Mouse (Mus musculus) frontal cortex, postnatal 14 days (tissue): ENCODE results near the gene Fcgr1.
"Not testable (repeated sequence)": the region's sequence is repeated elsewhere in the genome, so short reads cannot be mapped to it uniquely, and the experiment has no call there.

Experiments
- DNase-seq, 2 experiments: peaks; one replicate each; pipeline ENCODE4 v3.0.0; 2022; ENCODE audit warnings: low spot score in 2 of 2

Fcgr1 gene

GRCm38 (mm10) chr3:96293787-96294186 is at the start of gene Fcgr1:
Gene Fcgr1 (minus strand): TSS chr3:96293969.
- no peak for DNase-seq

DNA sequence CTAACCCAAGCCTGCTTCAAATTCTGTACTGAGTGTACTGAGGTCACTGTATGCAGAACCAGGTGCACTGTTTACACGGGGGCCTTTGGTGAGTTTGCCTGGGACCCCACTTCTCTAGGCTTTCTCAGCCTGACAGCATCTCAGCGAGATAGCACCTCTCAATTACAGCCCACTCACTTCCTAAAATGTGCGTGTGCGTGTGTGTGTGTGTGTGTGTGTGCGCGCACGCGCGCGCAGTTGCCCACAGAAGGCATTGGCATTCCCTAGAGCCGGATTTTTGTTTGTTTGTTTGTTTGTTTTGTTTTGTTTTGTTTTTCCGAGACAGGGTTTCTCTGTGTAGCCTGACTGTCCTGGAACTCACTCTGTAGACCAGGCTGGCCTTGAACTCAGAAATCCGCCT is 48.9 kb upstream of the Fcgr1 start:
- not testable (repeated sequence) for DNase-seq

DNA sequence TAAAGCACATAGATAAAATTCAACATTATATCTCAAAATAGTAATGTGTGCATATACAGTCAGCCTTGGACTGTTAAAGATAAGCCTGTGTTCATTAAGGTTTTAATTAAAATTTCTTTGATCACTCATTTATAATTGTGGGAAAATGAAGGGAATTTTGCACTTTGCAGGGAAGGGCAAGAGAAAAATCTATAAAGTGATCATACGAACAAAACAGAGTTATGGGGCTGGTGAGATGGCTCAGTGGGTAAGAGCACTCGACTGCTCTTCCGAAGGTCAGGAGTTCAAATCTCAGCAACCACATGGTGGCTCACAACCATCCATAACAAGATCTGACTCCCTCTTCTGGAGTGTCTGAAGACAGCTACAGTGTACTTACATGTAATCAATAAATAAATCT is 48.3 kb upstream of the Fcgr1 start:
- not testable (repeated sequence) for DNase-seq

DNA sequence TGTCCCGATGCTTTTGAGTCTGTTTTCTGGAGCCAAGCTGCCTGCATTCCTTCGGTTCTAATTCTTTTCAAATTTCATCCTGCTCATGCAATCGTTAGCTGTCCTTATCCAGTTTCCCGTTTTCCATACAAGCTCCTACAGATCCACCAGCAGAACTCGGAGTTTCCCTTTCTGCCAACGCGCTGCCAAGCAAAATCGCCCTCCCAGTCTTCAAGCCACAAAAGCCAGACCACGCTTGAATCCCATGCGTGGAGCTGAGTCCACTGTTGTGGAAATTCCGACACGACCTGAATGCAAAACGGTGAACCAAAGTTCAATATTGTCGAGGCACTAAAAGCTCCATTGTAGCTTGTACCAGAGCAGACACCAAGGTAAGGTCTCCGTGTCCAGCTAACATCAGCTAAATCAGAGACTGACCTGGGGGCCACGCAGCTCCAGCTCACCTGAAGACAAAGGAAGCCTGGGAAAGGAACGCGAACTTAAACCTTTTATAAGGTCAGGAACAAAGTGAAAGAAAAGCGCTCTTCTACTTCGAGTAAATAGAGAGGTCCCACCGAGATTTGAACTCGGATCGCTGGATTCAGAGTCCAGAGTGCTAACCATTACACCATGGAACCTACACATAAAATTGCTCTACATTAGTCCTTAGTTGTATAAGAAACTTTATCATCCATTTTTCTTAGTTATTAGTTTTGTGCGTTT is 47.0 kb upstream of the Fcgr1 start:
- no peak for DNase-seq

DNA sequence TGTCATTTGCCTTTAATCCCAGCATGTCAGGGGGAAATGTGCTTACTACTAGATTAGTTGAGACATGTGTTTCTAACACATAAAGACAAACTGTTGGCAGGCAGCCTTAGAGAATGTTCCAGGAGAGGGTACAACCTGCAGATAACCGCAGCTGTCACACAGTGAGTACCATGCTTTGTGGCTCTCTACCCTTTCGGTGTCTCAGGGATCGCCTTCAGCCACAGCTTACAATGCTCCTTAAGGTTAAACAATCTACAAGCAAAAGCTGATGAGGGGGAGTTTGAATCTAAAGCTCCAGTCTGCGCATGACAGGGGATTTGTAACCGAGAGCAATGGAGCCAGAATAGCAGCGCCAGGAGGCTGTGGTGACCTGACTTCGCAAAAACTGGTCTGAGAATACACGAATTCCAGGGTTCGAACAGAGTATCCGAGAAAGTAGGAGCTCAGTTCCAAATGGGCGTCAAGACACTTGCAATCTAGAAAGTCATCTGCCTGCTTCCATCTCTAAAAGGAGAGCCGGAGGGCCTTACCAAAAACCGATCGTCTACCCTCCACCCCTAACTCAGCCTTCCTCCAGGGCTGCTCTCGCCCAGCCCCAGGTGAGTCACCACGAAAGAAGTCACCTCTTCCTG is 45.2 kb upstream of the Fcgr1 start:
- DNase-seq: no peak

DNA sequence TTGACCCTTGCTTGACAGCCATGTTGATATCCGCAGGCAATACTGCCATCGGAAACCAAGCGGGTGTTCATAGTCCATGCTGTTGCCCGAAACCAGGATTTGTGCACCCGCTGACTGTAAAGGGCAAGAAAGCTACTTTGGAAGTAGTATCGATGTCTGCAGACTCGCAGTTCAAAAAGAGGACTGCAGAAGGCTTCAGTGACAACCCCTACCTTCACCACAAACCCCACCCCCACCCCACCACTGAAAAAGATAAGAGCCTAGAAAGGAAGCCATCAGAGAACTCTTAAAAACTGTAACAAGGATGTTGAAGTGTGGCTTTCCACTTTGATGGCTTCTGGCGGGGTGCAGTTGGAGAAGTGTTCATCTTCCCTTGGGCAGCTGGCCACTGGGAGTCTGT is 44.3 kb upstream of the Fcgr1 start:
- DNase-seq: no peak

- DNase-seq: no peak
Measured at GRCm38 (mm10) chr3:96337269-96337668, 43.5 kb upstream of the Fcgr1 start.

DNA sequence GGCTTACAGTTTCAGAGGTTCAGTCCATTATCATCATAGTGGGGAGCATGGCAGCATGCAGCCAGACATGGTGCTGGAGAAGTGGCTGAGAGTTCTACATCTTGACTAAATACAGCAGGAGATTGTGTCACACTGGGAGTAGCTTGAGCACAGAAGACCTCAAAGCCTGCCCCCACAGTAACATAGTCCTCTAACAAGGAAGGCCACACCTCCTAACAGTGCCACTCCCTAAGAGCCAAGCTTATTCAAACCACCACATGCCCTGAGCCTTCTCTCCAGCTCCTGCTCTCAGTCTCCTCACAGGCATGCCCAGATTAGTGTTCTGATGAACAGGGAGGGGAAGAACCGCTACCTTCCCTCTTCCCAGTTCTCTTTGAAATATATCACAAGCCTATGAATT is 42.9 kb upstream of the Fcgr1 start:
- DNase-seq: no peak

GRCm38 (mm10) chr3:96335591-96335990 is 41.8 kb upstream of the Fcgr1 start:
- no peak for DNase-seq

- no peak for DNase-seq
Measured at GRCm38 (mm10) chr3:96335163-96335550, 41.4 kb upstream of the Fcgr1 start.

DNA sequence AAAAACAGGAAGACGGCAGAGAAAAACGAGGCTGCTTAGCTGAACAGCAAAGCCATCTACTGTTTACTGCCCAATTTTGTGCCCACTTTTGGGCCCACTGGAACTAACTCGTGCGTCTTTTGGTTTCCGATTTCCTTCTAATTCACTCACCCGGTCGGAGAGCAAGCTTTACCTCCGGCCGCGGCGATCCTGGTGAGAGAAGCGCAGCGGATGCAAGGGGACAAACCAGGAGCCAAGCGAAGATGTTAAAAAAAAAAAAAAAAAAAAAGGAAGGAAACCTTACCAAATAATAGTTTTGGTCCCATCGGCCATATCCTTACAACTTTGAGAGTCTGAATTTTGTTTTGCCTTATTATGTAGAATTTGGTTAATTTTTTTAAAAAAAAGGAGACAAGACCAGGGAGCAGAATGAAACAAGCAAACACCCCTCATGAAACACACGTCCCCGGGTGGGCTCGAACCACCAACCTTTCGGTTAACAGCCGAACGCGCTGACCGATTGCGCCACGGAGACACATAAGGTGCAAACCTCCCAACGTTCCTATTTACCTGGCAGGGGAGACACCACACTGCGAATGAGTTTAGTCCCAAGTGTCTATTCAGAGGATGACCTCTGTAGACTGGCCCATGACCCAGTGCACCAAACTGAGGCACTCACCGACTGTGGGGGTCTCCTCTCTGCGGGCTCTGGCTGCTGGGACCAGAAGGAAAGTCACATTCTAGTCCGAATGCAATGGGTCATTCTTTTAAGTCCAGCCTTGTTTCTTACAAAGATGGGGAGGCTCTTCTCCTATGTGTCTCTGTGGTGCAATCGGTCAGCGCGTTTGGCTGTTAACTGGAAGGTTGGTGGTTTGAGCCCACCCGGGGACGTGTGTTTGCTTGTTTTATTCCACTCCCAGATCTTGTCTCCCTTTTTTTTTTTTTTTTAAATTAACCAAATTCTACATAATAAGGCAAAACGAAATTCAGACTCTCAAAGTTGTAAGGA is 40.7 kb upstream of the Fcgr1 start:
- DNase-seq: no peak

DNA sequence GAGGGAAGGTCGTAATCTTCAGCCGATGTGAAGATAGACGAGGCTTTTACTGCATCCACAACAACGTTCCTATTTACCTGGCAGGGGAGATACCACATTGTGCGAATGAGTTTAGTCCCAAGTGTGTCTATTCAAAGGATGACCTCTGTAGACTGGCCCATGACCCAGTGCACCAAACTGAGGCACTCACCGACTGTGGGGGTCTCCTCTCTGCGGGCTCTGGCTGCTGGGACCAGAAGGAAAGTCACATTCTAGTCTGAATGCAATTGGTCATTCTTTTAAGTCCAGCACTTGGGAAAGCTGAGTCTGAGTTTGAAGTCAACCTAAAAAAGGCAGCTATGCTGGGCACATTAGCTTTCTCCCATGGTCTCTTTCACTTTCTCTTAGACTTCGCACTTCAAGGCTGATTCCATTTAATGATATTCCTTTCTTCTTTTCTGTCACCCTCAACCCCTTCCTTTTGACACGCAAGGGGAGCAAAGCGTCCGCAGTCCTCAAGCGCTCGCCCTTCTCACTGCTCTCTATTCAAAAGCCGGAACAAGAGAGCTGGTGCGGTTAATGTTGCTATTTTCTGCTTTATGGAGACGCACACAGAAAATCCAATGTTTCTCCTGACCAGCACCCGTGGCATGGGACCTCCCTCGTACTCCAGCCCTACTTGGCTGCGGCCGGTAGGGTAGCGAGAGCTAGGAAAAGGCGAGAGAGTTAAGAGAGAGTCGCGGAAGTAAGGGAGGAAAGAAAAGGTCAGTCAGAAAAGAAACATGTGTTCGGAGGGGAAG is 39.8 kb upstream of the Fcgr1 start:
- no peak for DNase-seq

DNA sequence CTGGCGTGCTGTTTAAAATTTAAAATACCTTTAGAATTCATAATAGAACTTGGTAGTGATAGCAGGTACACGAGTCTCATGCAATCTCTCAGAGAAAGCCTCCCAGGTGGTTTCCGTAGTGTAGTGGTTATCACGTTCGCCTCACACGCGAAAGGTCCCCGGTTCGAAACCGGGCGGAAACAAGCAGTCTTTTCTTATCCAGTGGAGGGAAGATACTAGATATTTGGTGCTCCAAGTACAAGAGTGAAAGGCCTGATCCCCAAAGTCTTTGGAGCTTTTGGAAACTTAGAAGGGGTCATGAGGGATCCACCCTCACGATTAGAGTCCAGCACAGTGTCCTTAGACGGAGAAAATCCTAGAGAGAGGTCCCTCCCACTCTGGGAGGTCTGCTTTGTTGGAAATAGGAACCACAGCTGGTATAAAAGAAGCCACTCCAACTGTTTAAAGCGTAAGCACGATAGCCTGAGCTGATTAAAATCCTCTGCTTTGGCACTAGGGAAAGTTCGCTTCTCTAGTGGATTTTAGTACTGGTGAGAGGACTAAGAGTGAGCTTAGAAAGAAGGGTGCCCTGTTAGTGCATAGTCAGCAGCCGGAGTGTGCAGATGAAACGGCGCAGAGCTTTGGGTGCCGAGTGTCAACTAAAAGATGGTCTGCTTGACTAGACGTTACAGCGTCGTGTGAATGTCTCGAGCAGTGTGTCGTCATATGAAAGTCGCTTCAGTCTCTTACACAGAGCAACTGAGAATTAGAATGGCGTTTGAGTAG is 39.0 kb upstream of the Fcgr1 start:
- no peak for DNase-seq

GRCm38 (mm10) chr3:96332000-96332399 is 38.2 kb upstream of the Fcgr1 start:
- DNase-seq: no peak

GRCm38 (mm10) chr3:96331438-96331837 is 37.7 kb upstream of the Fcgr1 start:
- DNase-seq: no peak

GRCm38 (mm10) chr3:96330603-96331002 is 36.8 kb upstream of the Fcgr1 start:
- no peak for DNase-seq

GRCm38 (mm10) chr3:96330181-96330580 is 36.4 kb upstream of the Fcgr1 start:
- DNase-seq: no peak

GRCm38 (mm10) chr3:96328730-96329387 is 35.1 kb upstream of the Fcgr1 start:
- no peak for DNase-seq

- DNase-seq: not testable (repeated sequence)
Measured at GRCm38 (mm10) chr3:96328060-96328729, 34.4 kb upstream of the Fcgr1 start.

DNA sequence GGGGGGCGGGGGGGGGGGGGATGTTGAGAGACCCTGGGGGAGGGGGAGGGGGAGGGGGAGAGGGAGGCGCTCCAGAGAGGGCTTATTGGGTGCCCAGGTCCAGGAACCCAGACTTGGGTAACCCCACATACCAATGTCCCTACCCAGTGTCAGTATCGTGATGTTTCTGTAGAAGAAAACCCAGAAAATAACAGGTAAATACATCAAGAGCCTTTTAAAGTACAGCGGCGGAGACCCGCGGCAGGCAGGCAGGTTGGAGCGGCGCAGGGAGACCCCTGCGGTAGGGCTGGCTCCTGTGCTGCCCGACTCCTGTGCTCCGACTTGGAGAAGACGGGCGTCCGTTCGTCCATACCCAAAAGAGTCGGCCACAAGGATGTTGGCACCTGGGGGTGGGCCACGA is 33.9 kb upstream of the Fcgr1 start:
- no peak for DNase-seq
